Mouse (Mus musculus): ENCODE results near the gene Mlana. TPM values are rescaled to one million over a fixed set of nuclear protein-coding genes. Genes with fewer than 3 reads are reported as not detected.
A peak's percentile ranks its signal among the peaks of the same experiment; 100 is the strongest.

Mlana gene
- polyA plus RNA-seq, 1 experiment from 2014 or later, result not detected

GRCm38 (mm10) chr19:29678181-29678778 lies 19.3 kb upstream of the Mlana start:
- 69% methylated on average over 6 of the region's 6 CpGs for WGBS (ENCODE audit: insufficient replicate concordance)
- H3K9ac ChIP-seq, result no peak overlapping the region

GRCm38 (mm10) chr19:29680182-29681152 lies 17.2 kb upstream of the Mlana start:
- no peaks in the 10 kb centered on the region for H3K27me3 ChIP-seq (replicated peaks)
- no peak overlapping the region for H3K27ac ChIP-seq
- no peak overlapping the region for H3K9ac ChIP-seq
- H3K4me1 ChIP-seq, result peaks cover 8% of the 10 kb centered on the region
- no peak overlapping the region for H3K4me2 ChIP-seq
- no peaks in the 10 kb centered on the region for H3K36me3 ChIP-seq
- H3K4me3 ChIP-seq, result no peak overlapping the region
- no peak for ATAC-seq
- H3K9me3 ChIP-seq (replicated peaks), result peaks cover 15% of the 10 kb centered on the region
- WGBS (ENCODE audit: insufficient replicate concordance), result 59% methylated on average over 13 of the region's 13 CpGs

More at GRCm38 (mm10) chr19:29678181-29678778, 19.3 kb upstream of the Mlana start:
- H3K4me2 ChIP-seq, result no peak overlapping the region
- H3K27me3 ChIP-seq (replicated peaks), result no peaks in the 10 kb centered on the region
- H3K27ac ChIP-seq, result no peak overlapping the region
- peaks cover 11% of the 10 kb centered on the region for H3K4me1 ChIP-seq
- no peak overlapping the region for H3K4me3 ChIP-seq
- H3K36me3 ChIP-seq, result no peaks in the 10 kb centered on the region
- 0 out of 2 replicates have a peak, but pooled peaks cover 3% of the 10 kb centered on the region for H3K9me3 ChIP-seq (replicated peaks)
- no peak for ATAC-seq

GRCm38 (mm10) chr19:29683844-29684540 lies 13.6 kb upstream of the Mlana start:
- Histone ChIP-seq H3K4me3 (no peak overlapping the region), H3K27ac (no peak overlapping the region), H3K4me1 (peaks cover 3% of the 10 kb centered on the region), H3K9ac (no peak overlapping the region), H3K36me3 (no peaks in the 10 kb centered on the region), H3K9me3 (replicated peaks) (peaks cover 20% of the 10 kb centered on the region), H3K27me3 (replicated peaks) (no peaks in the 10 kb centered on the region), H3K4me2 (no peak overlapping the region)
- WGBS (ENCODE audit: insufficient replicate concordance), result 47% methylated on average over 16 of the region's 16 CpGs
- ATAC-seq, result no peak

GRCm38 (mm10) chr19:29695071-29695470 lies 2.6 kb upstream of the Mlana start:
- H3K9ac ChIP-seq, result no peak overlapping the region
- no peak overlapping the region for H3K4me3 ChIP-seq
- no peaks in the 10 kb centered on the region for H3K4me1 ChIP-seq
- WGBS (ENCODE audit: insufficient replicate concordance), result 78% methylated on average over 10 of the region's 10 CpGs
- no peaks in the 10 kb centered on the region for H3K27me3 ChIP-seq (replicated peaks)
- H3K27ac ChIP-seq, result no peak overlapping the region
- no peaks in the 10 kb centered on the region for H3K36me3 ChIP-seq
- no peak overlapping the region for H3K4me2 ChIP-seq
- ATAC-seq, result no peak
- H3K9me3 ChIP-seq (replicated peaks), result no peaks in the 10 kb centered on the region

GRCm38 (mm10) chr19:29696309-29696708 lies 1.3 kb upstream of the Mlana start:
- H3K9me3 ChIP-seq (replicated peaks), result no peaks in the 10 kb centered on the region
- no peak overlapping the region for H3K27ac ChIP-seq

GRCm38 (mm10) chr19:29696840-29697239 lies 784 bp upstream of the Mlana start:
- H3K9ac ChIP-seq, result no peak overlapping the region
- no peak overlapping the region for H3K4me3 ChIP-seq
- no peak for ATAC-seq
- H3K9me3 ChIP-seq (replicated peaks), result no peaks in the 10 kb centered on the region
- no peaks in the 10 kb centered on the region for H3K36me3 ChIP-seq
- H3K4me1 ChIP-seq, result no peaks in the 10 kb centered on the region
- no peak overlapping the region for H3K4me2 ChIP-seq
- H3K27ac ChIP-seq, result no peak overlapping the region
- H3K27me3 ChIP-seq (replicated peaks), result no peaks in the 10 kb centered on the region

More at GRCm38 (mm10) chr19:29696309-29696708, 1.3 kb upstream of the Mlana start:
- Histone ChIP-seq H3K4me2 (no peak overlapping the region), H3K27me3 (replicated peaks) (no peaks in the 10 kb centered on the region), H3K36me3 (no peaks in the 10 kb centered on the region), H3K4me3 (no peak overlapping the region), H3K4me1 (no peaks in the 10 kb centered on the region), H3K9ac (no peak overlapping the region)
- 74% methylated on average over 4 of the region's 4 CpGs for WGBS (ENCODE audit: insufficient replicate concordance)
- ATAC-seq, result no peak

- ATAC-seq, result no peak
- Histone ChIP-seq H3K9ac (no peak overlapping the region), H3K4me2 (no peak overlapping the region), H3K27me3 (replicated peaks) (no peaks in the 10 kb centered on the region), H3K4me3 (no peak overlapping the region), H3K36me3 (no peaks in the 10 kb centered on the region), H3K9me3 (replicated peaks) (no peaks in the 10 kb centered on the region), H3K27ac (no peak overlapping the region), H3K4me1 (no peaks in the 10 kb centered on the region)
- WGBS (ENCODE audit: insufficient replicate concordance), result 59% methylated on average over 4 of the region's 4 CpGs
Measured at GRCm38 (mm10) chr19:29701707-29702106, 4.1 kb downstream of the Mlana start.

- H3K9me3 ChIP-seq (replicated peaks), result no peaks in the 10 kb centered on the region
- 78% methylated on average over 13 of the region's 13 CpGs for WGBS (ENCODE audit: insufficient replicate concordance)
- H3K36me3 ChIP-seq, result no peaks in the 10 kb centered on the region
- no peak overlapping the region for H3K27ac ChIP-seq
- no peak for ATAC-seq
- H3K4me3 ChIP-seq, result no peak overlapping the region
- H3K4me2 ChIP-seq, result no peak overlapping the region
- no peak overlapping the region for H3K9ac ChIP-seq
- peaks cover 8% of the 10 kb centered on the region; the same call in 1 of the 2 replicates for H3K4me1 ChIP-seq
- no peaks in the 10 kb centered on the region for H3K27me3 ChIP-seq (replicated peaks)
Measured at GRCm38 (mm10) chr19:29704436-29704835, 6.8 kb downstream of the Mlana start.

GRCm38 (mm10) chr19:29707314-29707898 lies 9.8 kb downstream of the Mlana start:
- 74% methylated on average over 9 of the region's 9 CpGs for WGBS (ENCODE audit: insufficient replicate concordance)
- H3K4me3 ChIP-seq, result no peak overlapping the region

GRCm38 (mm10) chr19:29708003-29708402 lies 10.4 kb downstream of the Mlana start:
- 40% methylated on average over 14 of the region's 14 CpGs for WGBS (ENCODE audit: insufficient replicate concordance)

More at GRCm38 (mm10) chr19:29707314-29707898, 9.8 kb downstream of the Mlana start:
- no peak overlapping the region for H3K9ac ChIP-seq
- H3K4me1 ChIP-seq, result peaks cover 8% of the 10 kb centered on the region; the same call in 1 of the 2 replicates
- H3K36me3 ChIP-seq, result no peaks in the 10 kb centered on the region
- peak overlapping the region; percentile 60 for H3K4me2 ChIP-seq
- H3K9me3 ChIP-seq (replicated peaks), result no peaks in the 10 kb centered on the region
- no peaks in the 10 kb centered on the region for H3K27me3 ChIP-seq (replicated peaks)
- H3K27ac ChIP-seq, result no peak overlapping the region
- no peak for ATAC-seq

GRCm38 (mm10) chr19:29708461-29708860 lies 10.8 kb downstream of the Mlana start:
- ATAC-seq, result no peak
- 66% methylated on average over 5 of the region's 5 CpGs for WGBS (ENCODE audit: insufficient replicate concordance)
- H3K27ac ChIP-seq, result no peak overlapping the region
- no peaks in the 10 kb centered on the region for H3K9me3 ChIP-seq (replicated peaks)
- peaks cover 8% of the 10 kb centered on the region; the same call in 1 of the 2 replicates for H3K4me1 ChIP-seq
- H3K4me2 ChIP-seq, result peak overlapping the region; percentile 60
- H3K36me3 ChIP-seq, result no peaks in the 10 kb centered on the region
- no peak overlapping the region for H3K9ac ChIP-seq
- H3K4me3 ChIP-seq, result peak overlapping the region; percentile 37; the same call in 1 of the 2 replicates
- no peaks in the 10 kb centered on the region for H3K27me3 ChIP-seq (replicated peaks)

More at GRCm38 (mm10) chr19:29708003-29708402, 10.4 kb downstream of the Mlana start:
- Histone ChIP-seq H3K27me3 (replicated peaks) (no peaks in the 10 kb centered on the region), H3K4me2 (peak overlapping the region; percentile 60), H3K27ac (no peak overlapping the region), H3K9ac (peak overlapping the region; percentile 27; the same call in 1 of the 2 replicates), H3K4me3 (peak overlapping the region; percentile 37), H3K4me1 (peaks cover 8% of the 10 kb centered on the region; the same call in 1 of the 2 replicates), H3K36me3 (no peaks in the 10 kb centered on the region), H3K9me3 (replicated peaks) (no peaks in the 10 kb centered on the region)
- no peak for ATAC-seq

All from liver, embryonic 12.5 days (tissue).